Mouse (Mus musculus) limb, embryonic 13.5 days (tissue): ENCODE data around the gene Tm2d1. TPM values are rescaled to one million over a fixed set of nuclear protein-coding genes. Genes with fewer than 3 reads are reported as not detected.

Experiments used
- ATAC-seq: fragments of 200-750 bp; cut with Nextera tagmentation; 2 replicates; pipeline ENCODE4 v1.8.0; 2017; ENCODE audit warnings: low read depth, moderate number of reproducible peaks, moderate TSS enrichment; ENCODE audit not compliant: low FRiP score
- H3K27ac ChIP-seq: fragments of 300-500 bp; sonication (generic); 2 replicates; pipeline ENCODE4 v1.5.1; 2015; ENCODE audit warnings: inconsistent platforms, mild to moderate bottlenecking, moderate library complexity
- H3K27me3 ChIP-seq: fragments of 300-500 bp; sonication (generic); 2 replicates; pipeline ENCODE4 v1.6.1; 2015; ENCODE audit warnings: mild to moderate bottlenecking, inconsistent platforms
- H3K36me3 ChIP-seq: fragments of 300-500 bp; sonication (generic); 2 replicates; pipeline ENCODE4 v1.6.1; 2015; ENCODE audit warnings: inconsistent platforms, mild to moderate bottlenecking, moderate library complexity
- H3K4me1 ChIP-seq: fragments of 300-500 bp; sonication (generic); 2 replicates; pipeline ENCODE4 v1.6.1; 2015; ENCODE audit warnings: inconsistent platforms
- H3K4me2 ChIP-seq: fragments of 300-500 bp; sonication (generic); replicated peaks from 2 replicates; pipeline ENCODE4 v1.6.1; 2015; ENCODE audit warnings: inconsistent platforms, mild to moderate bottlenecking, moderate library complexity
- H3K4me3 ChIP-seq: fragments of 300-500 bp; sonication (generic); 2 replicates; pipeline ENCODE4 v1.5.1; 2015; ENCODE audit warnings: moderate library complexity, mild to moderate bottlenecking, inconsistent platforms
- H3K9ac ChIP-seq: fragments of 300-500 bp; sonication (generic); 2 replicates; pipeline ENCODE4 v1.6.1; 2015; ENCODE audit warnings: mild to moderate bottlenecking, inconsistent platforms
- H3K9me3 ChIP-seq: fragments of 300-500 bp; sonication (generic); 2 replicates; pipeline ENCODE4 v1.6.1; 2016; ENCODE audit warnings: inconsistent platforms
- WGBS: fragments of 180-500 bp; shearing (Covaris S2); methylation state at CpG from one replicate; pipeline ENCODE4 v1.1.7; 2015; 5-methylcytosine and 5-hydroxymethylcytosine counted together
- polyA plus RNA-seq: library from polyadenylated mRNA; unstranded; fragments of >200 nt; fragmentation: Nextera tagmentation; extraction: Ambion mirVana; gene quantifications from 2 replicates; pipeline ENCODE4 v1.2.1, GENCODE M21; 2015

Gene Tm2d1
- polyA plus RNA-seq, 1 experiment from 2014 or later, result 97.7 TPM

DNA sequence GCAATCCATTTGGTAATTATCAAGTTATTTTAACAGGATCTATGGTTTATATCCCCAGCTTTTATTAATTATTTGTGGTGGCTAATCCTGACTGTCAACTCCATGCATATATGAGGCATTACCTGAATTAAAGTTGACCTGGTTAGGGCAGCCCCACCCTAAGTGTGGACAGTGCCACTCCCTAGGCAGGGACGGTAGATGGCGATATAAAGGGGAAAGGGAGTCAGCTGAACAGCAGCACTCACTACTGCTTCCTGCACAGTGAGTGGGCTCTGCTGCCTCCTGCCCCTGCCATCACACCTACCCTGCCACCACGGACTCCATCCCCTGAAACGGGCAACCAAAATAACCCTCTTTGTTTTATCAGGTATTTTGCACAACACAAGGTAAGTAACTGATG, 7.7 kb downstream of the Tm2d1 start:
- 45% methylated on average over 4 of the region's 4 CpGs for WGBS
- Histone ChIP-seq H3K27me3 (no peaks in the 10 kb centered on the region), H3K9ac (no peak overlapping the region), H3K4me3 (no peak overlapping the region), H3K9me3 (no peaks in the 10 kb centered on the region), H3K36me3 (peaks cover 24% of the 10 kb centered on the region), H3K27ac (no peak overlapping the region), H3K4me1 (no peaks in the 10 kb centered on the region), H3K4me2 (no peak overlapping the region)
- no peak for ATAC-seq

DNA sequence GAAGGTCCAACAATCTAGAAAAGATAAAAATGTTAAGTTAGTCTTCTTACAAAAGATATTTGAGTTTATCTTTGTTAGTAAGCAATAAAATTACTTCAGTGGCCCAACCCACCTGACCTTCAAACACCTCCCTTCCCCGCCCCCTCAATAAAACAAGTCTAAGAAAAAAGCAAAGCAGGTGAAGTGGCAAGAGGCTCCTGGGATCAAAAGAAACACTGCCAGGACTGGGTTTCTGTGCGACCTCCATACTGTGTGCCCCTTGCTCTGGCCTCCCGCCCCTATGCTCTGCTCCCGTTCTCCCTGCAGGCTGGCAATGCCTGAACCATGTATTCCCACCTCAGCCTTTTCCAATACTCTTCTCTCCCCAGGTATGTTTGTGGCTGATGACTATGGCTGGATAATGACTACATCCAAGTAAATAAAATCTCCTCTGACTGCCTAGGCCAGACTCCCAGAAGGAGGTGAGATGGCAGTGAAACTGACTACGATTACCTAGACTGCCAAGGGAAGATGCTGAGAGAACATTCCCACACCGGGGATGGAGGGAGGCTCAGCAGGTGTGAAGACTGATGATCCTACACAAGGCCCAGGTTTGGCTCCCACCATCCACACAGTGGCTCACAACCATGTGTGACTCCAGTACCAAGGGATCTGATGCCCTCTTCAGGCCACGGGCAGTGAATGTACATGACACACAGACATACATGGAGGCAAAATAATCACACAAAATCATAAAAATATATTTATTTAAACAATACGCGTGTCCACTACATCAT, 24.9 kb downstream of the Tm2d1 start:
- Histone ChIP-seq H3K9ac (no peak overlapping the region), H3K4me1 (no peaks in the 10 kb centered on the region), H3K36me3 (peaks cover 67% of the 10 kb centered on the region), H3K4me2 (no peak overlapping the region), H3K27ac (no peak overlapping the region), H3K9me3 (no peaks in the 10 kb centered on the region), H3K4me3 (no peak overlapping the region), H3K27me3 (no peaks in the 10 kb centered on the region)
- WGBS, result 84% methylated on average over 9 of the region's 9 CpGs
- ATAC-seq, result no peak

DNA sequence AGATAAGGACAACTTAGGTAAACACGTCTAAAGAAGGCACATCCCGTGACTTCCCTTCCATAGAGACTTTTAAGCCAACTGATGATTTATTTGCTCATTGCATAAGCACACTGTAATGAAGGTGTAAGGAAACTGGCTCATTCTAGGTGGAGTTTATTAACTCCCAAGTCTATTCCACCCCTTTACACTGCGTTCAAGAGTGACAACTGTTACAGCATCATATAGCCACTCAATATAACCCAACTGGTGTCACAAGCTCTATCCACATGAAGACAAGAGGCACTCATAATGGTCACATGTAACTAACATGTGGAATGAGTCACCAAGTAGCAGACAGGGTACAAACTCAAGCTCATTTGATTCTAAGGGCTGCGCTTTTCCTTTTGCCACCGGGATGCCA, 34.5 kb downstream of the Tm2d1 start:
- no peak for ATAC-seq
- Histone ChIP-seq H3K9me3 (0 out of 2 replicates have a peak, but pooled peaks cover 4% of the 10 kb centered on the region), H3K27me3 (no peaks in the 10 kb centered on the region), H3K36me3 (peaks cover 8% of the 10 kb centered on the region; the same call in 1 of the 2 replicates), H3K4me2 (no peak overlapping the region), H3K27ac (no peak overlapping the region), H3K9ac (no peak overlapping the region), H3K4me3 (no peak overlapping the region), H3K4me1 (no peaks in the 10 kb centered on the region)
- 75% methylated on average over 5 of the region's 5 CpGs for WGBS

DNA sequence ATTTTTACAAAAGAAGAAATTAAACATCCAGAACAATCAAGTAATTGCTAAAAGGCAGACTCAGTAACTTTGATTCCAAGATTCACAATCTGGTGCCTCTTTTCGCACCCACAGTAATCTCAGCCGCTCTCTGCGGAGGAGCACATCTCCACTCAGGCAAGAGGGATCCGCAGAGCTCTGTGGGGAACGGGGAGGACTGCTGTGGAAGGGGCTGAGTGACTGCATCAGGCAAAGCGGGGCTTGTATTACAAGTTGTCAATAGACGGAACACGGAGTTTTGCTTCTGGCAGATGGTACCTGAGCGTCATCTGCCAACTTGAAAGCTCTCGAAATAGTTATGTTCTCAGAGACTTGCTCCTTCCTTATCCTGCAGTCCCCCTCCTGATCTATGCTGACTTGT, 37.3 kb downstream of the Tm2d1 start:
- 94% methylated on average over 10 of the region's 10 CpGs for WGBS
- no peak for ATAC-seq

DNA sequence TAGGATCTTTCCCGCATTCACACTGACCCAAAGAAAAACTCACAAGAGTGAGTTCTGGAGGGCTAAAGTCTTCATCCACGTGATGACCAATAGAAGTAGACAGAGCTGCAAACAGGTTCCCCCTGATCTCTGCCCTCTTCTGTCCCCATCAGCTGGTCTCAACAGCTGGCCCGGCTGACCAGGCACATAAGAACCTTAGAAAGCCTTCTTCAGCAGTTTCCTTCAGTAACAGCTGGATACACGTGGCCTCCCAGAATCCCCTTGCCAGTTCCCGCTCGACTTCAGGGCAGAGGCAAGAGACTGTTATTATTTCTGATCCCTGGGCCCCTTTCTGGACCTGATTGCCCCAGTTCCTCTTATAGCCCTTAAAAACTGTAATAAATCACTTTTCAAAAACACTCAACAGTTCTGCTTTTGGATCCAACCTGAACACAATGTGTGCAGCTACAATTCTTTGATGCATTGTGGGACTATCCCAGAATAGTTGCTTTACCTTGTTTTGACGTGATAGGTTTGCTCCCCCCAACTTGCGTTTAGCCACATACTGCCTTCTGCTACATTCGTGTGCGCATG, 43.0 kb downstream of the Tm2d1 start:
- no peaks in the 10 kb centered on the region for H3K36me3 ChIP-seq
- H3K9ac ChIP-seq, result no peak overlapping the region
- no peak overlapping the region for H3K4me2 ChIP-seq
- no peak overlapping the region for H3K27ac ChIP-seq
- WGBS, result 51% methylated on average over 10 of the region's 10 CpGs
- no peak for ATAC-seq
- peaks cover 18% of the 10 kb centered on the region; the same call in 1 of the 2 replicates for H3K4me1 ChIP-seq
- no peaks in the 10 kb centered on the region for H3K27me3 ChIP-seq
- 0 out of 2 replicates have a peak, but pooled peaks cover 5% of the 10 kb centered on the region for H3K9me3 ChIP-seq
- H3K4me3 ChIP-seq, result no peak overlapping the region

More for the DNA sequence above, 37.3 kb downstream of the Tm2d1 start:
- H3K9me3 ChIP-seq, result 0 out of 2 replicates have a peak, but pooled peaks cover 5% of the 10 kb centered on the region
- no peak overlapping the region for H3K9ac ChIP-seq
- H3K4me2 ChIP-seq, result no peak overlapping the region
- no peaks in the 10 kb centered on the region for H3K27me3 ChIP-seq
- H3K36me3 ChIP-seq, result no peaks in the 10 kb centered on the region
- no peak overlapping the region for H3K4me3 ChIP-seq
- no peak overlapping the region for H3K27ac ChIP-seq
- H3K4me1 ChIP-seq, result no peaks in the 10 kb centered on the region

DNA sequence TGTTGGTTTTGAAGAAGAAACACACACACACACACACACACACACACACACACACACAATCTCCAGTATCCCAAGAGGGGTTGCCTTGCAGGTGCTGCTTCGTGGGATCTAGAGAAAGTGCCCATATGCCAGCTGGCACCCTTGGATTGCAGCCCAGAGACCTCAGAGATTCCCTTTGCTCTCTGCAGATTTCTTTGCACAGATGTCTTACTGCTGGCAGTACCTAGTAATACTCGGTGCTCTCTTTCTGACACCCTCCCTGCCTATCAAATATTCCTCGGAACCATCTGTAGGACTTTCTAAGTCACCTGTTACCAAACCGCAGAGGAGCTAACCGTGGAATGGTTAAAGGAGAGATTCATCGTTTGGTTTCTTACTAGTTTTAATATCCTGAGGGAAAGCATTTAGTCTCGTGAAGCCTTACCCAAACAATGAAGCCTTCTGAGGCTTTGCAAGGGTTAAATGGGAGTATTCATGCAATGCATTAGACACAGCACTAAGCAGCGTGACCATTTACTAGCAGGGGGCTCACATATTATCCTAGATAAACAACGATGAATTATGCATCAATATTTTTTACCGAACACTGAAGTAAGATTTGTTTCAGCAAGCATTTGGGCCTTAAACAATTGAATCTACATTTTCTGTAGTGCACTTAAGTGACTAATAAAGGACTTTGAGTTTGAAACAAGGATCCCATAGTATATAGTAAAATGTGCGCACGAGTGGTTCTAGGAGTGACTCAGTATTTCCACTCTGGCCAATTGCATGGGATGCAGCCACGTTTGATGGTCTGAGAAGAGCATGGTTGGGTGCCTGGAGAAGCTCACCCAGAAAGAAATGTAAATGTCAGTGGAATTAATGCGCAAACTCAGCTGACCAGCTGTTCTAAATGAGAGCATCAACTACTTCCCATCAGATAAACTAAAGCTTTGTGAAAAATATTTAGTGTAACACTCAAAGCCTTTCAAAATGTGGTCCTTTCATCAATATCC, 44.2 kb downstream of the Tm2d1 start:
- Histone ChIP-seq H3K4me1 (peaks cover 18% of the 10 kb centered on the region; the same call in 1 of the 2 replicates), H3K4me2 (no peak overlapping the region), H3K9ac (no peak overlapping the region), H3K27ac (no peak overlapping the region), H3K9me3 (0 out of 2 replicates have a peak, but pooled peaks cover 5% of the 10 kb centered on the region), H3K27me3 (no peaks in the 10 kb centered on the region), H3K36me3 (no peaks in the 10 kb centered on the region), H3K4me3 (no peak overlapping the region)
- no peak for ATAC-seq
- 71% methylated on average over 14 of the region's 14 CpGs for WGBS

DNA sequence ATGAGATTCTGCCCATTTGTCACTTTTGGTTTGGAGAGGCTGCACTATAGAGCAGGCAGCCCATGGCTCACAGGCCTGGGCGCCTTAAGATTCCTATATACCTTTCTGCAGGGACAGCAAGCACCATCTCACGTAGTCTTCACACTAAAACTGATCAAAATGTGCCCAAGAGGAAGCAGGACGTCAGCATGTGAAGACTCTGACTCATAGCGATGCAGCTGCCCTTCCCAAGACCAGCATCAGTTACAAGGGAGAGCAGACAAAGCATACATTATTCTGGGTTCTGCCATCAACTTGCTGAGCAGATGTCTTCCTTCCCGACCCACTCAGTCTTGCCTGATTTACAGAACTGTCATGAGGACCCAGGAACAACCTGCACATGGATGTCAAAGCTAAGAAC, 45.9 kb downstream of the Tm2d1 start:
- 75% methylated on average over 5 of the region's 5 CpGs for WGBS
- ATAC-seq, result no peak
- H3K9me3 ChIP-seq, result no peaks in the 10 kb centered on the region
- no peak overlapping the region for H3K27ac ChIP-seq
- no peak overlapping the region for H3K4me3 ChIP-seq
- no peak overlapping the region for H3K9ac ChIP-seq
- H3K4me1 ChIP-seq, result peaks cover 18% of the 10 kb centered on the region; the same call in 1 of the 2 replicates
- H3K27me3 ChIP-seq, result no peaks in the 10 kb centered on the region
- no peaks in the 10 kb centered on the region for H3K36me3 ChIP-seq
- no peak overlapping the region for H3K4me2 ChIP-seq

DNA sequence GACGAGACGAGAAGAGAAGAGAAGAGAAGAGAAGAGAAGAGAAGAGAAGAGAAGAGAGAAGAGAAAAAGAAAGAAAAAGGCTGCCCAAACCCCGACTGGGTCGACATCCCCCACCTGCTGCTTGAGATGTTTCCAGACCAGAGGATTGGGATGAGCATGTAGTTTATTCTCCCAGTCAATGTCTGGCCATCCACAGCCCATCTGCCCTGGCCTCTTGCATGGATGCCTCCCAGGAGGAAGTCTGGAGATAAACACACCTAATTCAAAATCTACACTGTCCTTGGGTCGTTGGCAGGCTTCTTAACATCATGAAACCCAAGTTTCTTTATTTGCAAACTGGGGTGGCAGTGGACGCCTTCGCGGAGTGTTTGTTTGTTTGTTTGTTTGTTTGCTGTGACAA, 47.4 kb downstream of the Tm2d1 start:
- H3K4me3 ChIP-seq, result no peak overlapping the region
- H3K4me1 ChIP-seq, result peaks cover 18% of the 10 kb centered on the region; the same call in 1 of the 2 replicates
- no peaks in the 10 kb centered on the region for H3K9me3 ChIP-seq
- no peaks in the 10 kb centered on the region for H3K36me3 ChIP-seq
- H3K27me3 ChIP-seq, result no peaks in the 10 kb centered on the region
- no peak overlapping the region for H3K27ac ChIP-seq
- no peak for ATAC-seq
- H3K9ac ChIP-seq, result no peak overlapping the region
- H3K4me2 ChIP-seq, result no peak overlapping the region
- 79% methylated on average over 8 of the region's 8 CpGs for WGBS

DNA sequence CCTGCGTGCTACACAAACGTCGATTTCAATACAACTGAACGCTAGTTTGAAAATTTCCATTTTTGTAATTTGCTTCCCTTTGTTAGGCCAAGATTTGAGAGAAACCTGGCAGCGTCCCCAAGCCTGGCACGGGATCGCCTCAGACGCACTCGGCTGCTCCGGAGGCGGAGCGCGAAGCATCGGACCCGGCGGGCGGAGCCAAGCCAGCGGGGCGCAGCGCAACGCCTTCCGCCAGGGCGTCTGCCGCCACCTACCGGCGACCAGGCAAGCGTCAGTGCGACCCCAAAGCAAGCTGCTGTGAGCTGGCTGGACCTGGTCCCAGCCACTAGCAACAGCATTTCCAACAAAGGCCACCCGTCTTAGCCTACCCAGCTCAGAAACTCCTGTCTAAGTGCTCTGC, 60.9 kb downstream of the Tm2d1 start:
- ATAC-seq, result peak; percentile 78
- H3K27me3 ChIP-seq, result peaks cover 8% of the 10 kb centered on the region; the same call in 1 of the 2 replicates
- peak overlapping the region; percentile 67 for H3K9ac ChIP-seq
- H3K4me3 ChIP-seq, result peak overlapping the region; percentile 38
- peaks cover 8% of the 10 kb centered on the region; the same call in 1 of the 2 replicates for H3K9me3 ChIP-seq
- H3K4me1 ChIP-seq, result peaks cover 41% of the 10 kb centered on the region
- H3K27ac ChIP-seq, result peak overlapping the region; percentile 80; the same call in 1 of the 2 replicates
- H3K4me2 ChIP-seq, result peak overlapping the region; percentile 71
- WGBS, result 0% methylated on average over 29 of the region's 29 CpGs
- no peaks in the 10 kb centered on the region for H3K36me3 ChIP-seq

DNA sequence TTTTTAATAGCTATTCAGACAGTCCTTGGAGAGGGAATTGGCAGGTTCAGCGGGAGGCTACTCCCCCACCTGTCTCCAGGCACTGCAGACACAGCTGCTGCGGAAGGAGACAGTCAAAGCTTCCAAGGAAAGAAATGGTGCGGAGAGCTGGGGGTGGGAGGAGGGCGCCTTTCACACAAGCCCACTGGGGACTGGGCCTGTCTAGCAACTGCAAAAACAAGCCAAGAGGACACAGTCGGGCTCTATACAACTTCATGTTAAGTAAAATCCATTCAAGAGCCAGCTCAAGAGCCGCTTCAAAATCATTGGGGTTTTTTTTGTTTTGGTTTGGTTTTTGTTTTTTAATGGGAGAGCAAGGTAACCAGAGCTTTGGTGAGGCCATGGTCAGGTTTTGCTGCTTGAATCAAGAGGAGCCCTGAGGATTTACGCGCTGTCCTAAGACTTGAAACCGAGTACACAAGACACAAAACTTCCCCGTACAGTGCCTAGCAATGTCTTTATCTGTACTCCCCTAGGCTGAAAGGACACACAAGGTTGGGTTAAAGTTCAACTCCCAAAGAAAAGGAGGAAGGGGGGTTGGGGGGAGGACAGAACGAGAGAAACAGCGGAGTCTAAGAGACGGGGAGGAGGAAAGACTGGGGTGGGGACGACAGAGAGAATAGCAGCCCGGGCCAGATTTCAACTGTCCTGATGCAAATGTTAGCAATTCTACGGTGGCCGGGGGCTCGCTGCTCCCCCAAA, 61.6 kb downstream of the Tm2d1 start:
- Histone ChIP-seq H3K4me2 (peak overlapping the region; percentile 71), H3K27me3 (peaks cover 8% of the 10 kb centered on the region; the same call in 1 of the 2 replicates), H3K4me3 (peak overlapping the region; percentile 38), H3K9ac (peak overlapping the region; percentile 67), H3K9me3 (peaks cover 5% of the 10 kb centered on the region; the same call in 1 of the 2 replicates), H3K27ac (peak overlapping the region; percentile 80), H3K4me1 (peaks cover 44% of the 10 kb centered on the region), H3K36me3 (no peaks in the 10 kb centered on the region)
- 5% methylated on average over 18 of the region's 18 CpGs for WGBS
- ATAC-seq, result peak; percentile 59

DNA sequence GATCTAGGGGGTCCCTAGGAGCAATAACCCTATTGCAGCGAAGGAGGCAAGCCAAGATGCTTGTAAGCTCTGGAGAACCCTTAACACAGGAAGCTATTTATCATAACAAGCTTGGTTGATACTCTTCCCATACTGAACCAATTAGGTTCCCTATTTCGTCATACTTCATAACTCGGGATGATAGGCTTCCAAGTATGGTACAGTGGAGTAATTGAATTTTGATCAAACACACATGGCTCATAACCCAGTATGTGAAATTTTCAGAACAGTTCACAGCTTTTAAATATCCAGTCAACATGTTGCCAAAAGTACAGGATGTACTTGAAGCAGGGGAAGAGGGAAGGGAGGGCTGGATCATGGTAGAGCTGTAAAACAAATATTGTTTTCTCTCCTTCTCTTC, 64.3 kb downstream of the Tm2d1 start:
- H3K9ac ChIP-seq, result no peak overlapping the region
- no peak overlapping the region for H3K4me2 ChIP-seq
- H3K4me1 ChIP-seq, result peaks cover 44% of the 10 kb centered on the region
- H3K4me3 ChIP-seq, result no peak overlapping the region
- H3K36me3 ChIP-seq, result no peaks in the 10 kb centered on the region
- peak; percentile 83 for ATAC-seq
- peak overlapping the region; percentile 33; the same call in 1 of the 2 replicates for H3K27ac ChIP-seq
- peaks cover 6% of the 10 kb centered on the region; the same call in 1 of the 2 replicates for H3K27me3 ChIP-seq
- whole genome bisulfite sequencing, result 28% methylated on average over 3 of the region's 3 CpGs
- H3K9me3 ChIP-seq, result no peaks in the 10 kb centered on the region
